Mouse (Mus musculus) cerebellum, adult 2 months (tissue): ENCODE data around the gene Zfp638. TPM values are rescaled to one million over a fixed set of nuclear protein-coding genes. Genes with fewer than 3 reads are reported as not detected.

Experiments
- DNase-seq, 2 experiments: peaks; one replicate each; pipeline ENCODE4 v3.0.0; 2021
- H3K27ac ChIP-seq: fragments of 200-500 bp; 2 replicates; pipeline ENCODE4 v1.5.1; 2012; ENCODE audit warnings: low read length, control low read depth, inconsistent platforms; ENCODE audit not compliant: insufficient read depth
- H3K27me3 ChIP-seq: fragments of 200-500 bp; 2 replicates; pipeline ENCODE4 v1.6.1; 2012; ENCODE audit warnings: inconsistent platforms, mild to moderate bottlenecking, low read length, moderate library complexity; ENCODE audit not compliant: control insufficient read depth, insufficient read depth
- H3K4me1 ChIP-seq: fragments of 200-500 bp; 2 replicates; pipeline ENCODE4 v1.6.1; 2011; ENCODE audit warnings: low read length; ENCODE audit not compliant: control insufficient read depth, insufficient read depth
- H3K4me3 ChIP-seq: fragments of 200-500 bp; replicated peaks from 2 replicates; pipeline ENCODE3; 2011; ENCODE audit warnings: mild to moderate bottlenecking, low read depth, low read length, control low read depth; ENCODE audit not compliant: insufficient read depth
- CTCF ChIP-seq: fragments of 200-500 bp; IDR thresholded peaks from 2 replicates; pipeline ENCODE4 v1.5.1; 2011; ENCODE audit warnings: low read depth, mild to moderate bottlenecking, control low read depth, low read length, moderate library complexity, borderline replicate concordance; ENCODE audit not compliant: insufficient read depth
- POLR2A ChIP-seq: fragments of 200-500 bp; IDR thresholded peaks from 2 replicates; pipeline ENCODE4 v1.6.1; 2011; ENCODE audit warnings: low read length, control low read depth, borderline replicate concordance; ENCODE audit not compliant: insufficient read depth
- WGBS: fragments of 180-500 bp; shearing (Covaris S2); methylation state at CpG from one replicate; pipeline ENCODE4 v1.1.7; 2018; 5-methylcytosine and 5-hydroxymethylcytosine counted together
- polyA plus RNA-seq: library from polyadenylated mRNA; depleted of rRNA; stranded (reverse); fragments of >200 nt; gene quantifications from 2 replicates; pipeline ENCODE4 v1.2.3, GENCODE M21; 2012

The Zfp638 gene
- polyA plus RNA-seq, 1 experiment: 59.6 TPM

GRCm38 (mm10) chr6:83893086-83893485 lies 26.2 kb downstream of the Zfp638 start:
- 94% methylated on average over 1 of the region's 1 CpGs for WGBS
- H3K4me3 ChIP-seq: no peak overlapping the region
- TF ChIP-seq POLR2A: no peak
- no peak for TF ChIP-seq CTCF

GRCm38 (mm10) chr6:83893584-83893983 lies 26.7 kb downstream of the Zfp638 start:
- DNase-seq: no peak
- Histone ChIP-seq H3K27ac (no peak overlapping the region), H3K4me3 (no peak overlapping the region), H3K27me3 (no peaks in the 10 kb centered on the region), H3K4me1 (no peaks in the 10 kb centered on the region)
- TF ChIP-seq POLR2A (no peak), CTCF (no peak)
- 94% methylated on average over 1 of the region's 1 CpGs for WGBS

More at GRCm38 (mm10) chr6:83893086-83893485, 26.2 kb downstream of the Zfp638 start:
- no peak for DNase-seq
- Histone ChIP-seq H3K4me1 (no peaks in the 10 kb centered on the region), H3K27ac (no peak overlapping the region), H3K27me3 (no peaks in the 10 kb centered on the region)

GRCm38 (mm10) chr6:83899142-83899541 lies 32.2 kb downstream of the Zfp638 start:
- Histone ChIP-seq H3K4me1 (no peaks in the 10 kb centered on the region), H3K4me3 (no peak overlapping the region), H3K27me3 (no peaks in the 10 kb centered on the region), H3K27ac (no peak overlapping the region)
- 68% methylated on average over 4 of the region's 4 CpGs for WGBS
- DNase-seq: no peak
- TF ChIP-seq CTCF (no peak), POLR2A (no peak)

- Histone ChIP-seq H3K4me3 (no peak overlapping the region), H3K27me3 (no peaks in the 10 kb centered on the region), H3K27ac (no peak overlapping the region), H3K4me1 (no peaks in the 10 kb centered on the region)
- DNase-seq: no peak
- 81% methylated on average over 1 of the region's 1 CpGs for WGBS
- TF ChIP-seq CTCF (no peak), POLR2A (no peak)
Measured at GRCm38 (mm10) chr6:83905276-83905675, 38.4 kb downstream of the Zfp638 start.

- no peaks in the 10 kb centered on the region for H3K4me1 ChIP-seq
- TF ChIP-seq CTCF: no peak
- H3K27me3 ChIP-seq: no peaks in the 10 kb centered on the region
Measured at GRCm38 (mm10) chr6:83906659-83907058, 39.8 kb downstream of the Zfp638 start.

GRCm38 (mm10) chr6:83908386-83908785 lies 41.5 kb downstream of the Zfp638 start:
- H3K4me3 ChIP-seq: no peak overlapping the region
- H3K4me1 ChIP-seq: no peaks in the 10 kb centered on the region
- no peak overlapping the region for H3K27ac ChIP-seq
- no peak for DNase-seq
- 39% methylated on average over 4 of the region's 4 CpGs for WGBS
- no peak for TF ChIP-seq POLR2A
- TF ChIP-seq CTCF: no peak
- H3K27me3 ChIP-seq: no peaks in the 10 kb centered on the region

More at GRCm38 (mm10) chr6:83906659-83907058, 39.8 kb downstream of the Zfp638 start:
- DNase-seq: no peak
- H3K27ac ChIP-seq: no peak overlapping the region
- H3K4me3 ChIP-seq: no peak overlapping the region

GRCm38 (mm10) chr6:83913710-83914109 lies 46.8 kb downstream of the Zfp638 start:
- peak in 1 of 2 experiments; percentile 25 for DNase-seq
- 23% methylated on average over 4 of the region's 4 CpGs for WGBS
- Histone ChIP-seq H3K4me3 (no peak overlapping the region), H3K27ac (no peak overlapping the region), H3K4me1 (no peaks in the 10 kb centered on the region), H3K27me3 (no peaks in the 10 kb centered on the region)
- TF ChIP-seq POLR2A (no peak), CTCF (no peak)

GRCm38 (mm10) chr6:83914183-83914719 lies 47.3 kb downstream of the Zfp638 start:
- H3K4me3 ChIP-seq: peak overlapping the region; percentile 75
- no peaks in the 10 kb centered on the region for H3K4me1 ChIP-seq
- H3K27ac ChIP-seq: peak overlapping the region; percentile 73
- DNase-seq: peak; percentile 97 to 99
- H3K27me3 ChIP-seq: no peaks in the 10 kb centered on the region
- under 1% methylated on average over 48 of the region's 50 CpGs for WGBS
- TF ChIP-seq POLR2A (peak; percentile 99), CTCF (peak; percentile 92)
